Mouse (Mus musculus) brain, embryonic 14.5 days (tissue): ENCODE results near the gene Rac2.

Experiments used
- CTCF ChIP-seq: fragments of 200-500 bp; IDR thresholded peaks from 2 replicates; pipeline ENCODE4 v1.5.1; 2012; ENCODE audit warnings: inconsistent platforms, mild to moderate bottlenecking, moderate library complexity, borderline replicate concordance; ENCODE audit not compliant: insufficient read depth, insufficient read length; ENCODE audit errors: extremely low read depth
- POLR2A ChIP-seq: fragments of 200-500 bp; IDR thresholded peaks from 2 replicates; pipeline ENCODE4 v1.6.1; 2012; ENCODE audit warnings: mild to moderate bottlenecking, inconsistent platforms, borderline replicate concordance; ENCODE audit not compliant: poor library complexity, insufficient read depth, insufficient read length, severe bottlenecking; ENCODE audit errors: extremely low read depth

DNA sequence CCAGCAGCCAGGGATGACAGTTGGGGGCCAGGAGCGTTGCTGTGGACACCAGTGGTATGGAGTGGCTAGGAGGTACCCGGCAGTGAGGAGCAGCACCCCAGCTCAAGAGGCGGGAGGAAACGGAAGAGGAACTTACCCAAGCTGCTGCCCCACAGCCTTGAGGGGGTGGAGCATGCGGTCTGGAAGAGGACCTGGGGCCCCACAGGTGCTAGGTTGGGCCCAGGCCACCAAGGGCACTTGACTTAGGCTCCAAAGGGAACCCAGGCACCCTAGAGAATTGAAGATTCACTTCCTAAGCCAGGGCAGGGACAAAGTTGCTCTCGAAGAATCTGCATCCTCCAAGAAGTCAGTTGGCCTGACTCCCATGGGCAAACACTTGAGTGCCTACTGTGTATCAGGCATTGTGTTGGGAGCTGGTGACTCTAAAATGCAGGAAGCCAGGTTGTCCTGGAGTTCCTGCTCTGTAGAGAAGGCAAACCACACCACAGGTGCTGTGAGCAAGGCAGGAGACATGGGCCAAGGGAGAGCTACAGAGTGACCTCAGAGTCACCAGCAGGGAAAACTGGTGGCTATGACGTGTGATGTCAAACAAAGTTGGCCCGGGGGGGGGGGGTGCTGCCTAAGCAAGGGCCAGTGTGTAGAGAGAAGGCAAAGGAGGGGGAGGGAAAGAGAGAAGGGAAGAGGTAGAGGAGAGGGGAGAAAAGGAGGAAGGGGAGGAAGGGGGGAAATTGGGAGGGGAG, at the start of gene Rac2:
- TF ChIP-seq POLR2A (no peak), CTCF (no peak)
